Mouse (Mus musculus): ENCODE data around the gene Mcoln3.

DNA sequence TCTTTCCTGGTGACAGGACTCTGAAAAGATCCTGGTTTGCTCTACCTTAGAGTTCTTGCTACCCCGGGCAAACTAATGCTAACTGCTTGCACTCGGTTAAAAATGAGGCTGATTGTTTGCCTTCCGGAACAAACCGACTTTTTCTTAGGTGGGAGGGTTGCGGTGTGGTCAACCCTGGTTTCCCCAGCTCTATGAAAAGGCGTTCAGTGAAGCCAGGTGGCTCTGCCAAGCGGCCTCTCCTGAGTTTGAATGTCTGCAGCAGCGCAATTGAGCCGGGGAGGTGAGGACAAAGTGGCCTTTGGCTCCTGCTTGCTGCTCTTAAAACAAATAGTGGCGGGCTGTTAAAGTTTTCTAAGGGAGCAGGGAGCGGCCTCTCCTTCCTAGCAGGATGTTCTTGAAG is 33.3 kb downstream of the Mcoln3 start:
- TF ChIP-seq GATA1 (IDR thresholded peaks at IDR 0.05; ENCODE audit: low read length) (no peak), TAL1 (IDR thresholded peaks at IDR 0.05; ENCODE audit: low read length) (no peak)
